Mouse (Mus musculus): Measurements from ENCODE around the gene Tsks. TPM values are rescaled to one million over a fixed set of nuclear protein-coding genes. Genes with fewer than 3 reads are reported as not detected.

Tsks gene
- polyA plus RNA-seq, 1 experiment from 2014 or later: 0.08 TPM

DNA sequence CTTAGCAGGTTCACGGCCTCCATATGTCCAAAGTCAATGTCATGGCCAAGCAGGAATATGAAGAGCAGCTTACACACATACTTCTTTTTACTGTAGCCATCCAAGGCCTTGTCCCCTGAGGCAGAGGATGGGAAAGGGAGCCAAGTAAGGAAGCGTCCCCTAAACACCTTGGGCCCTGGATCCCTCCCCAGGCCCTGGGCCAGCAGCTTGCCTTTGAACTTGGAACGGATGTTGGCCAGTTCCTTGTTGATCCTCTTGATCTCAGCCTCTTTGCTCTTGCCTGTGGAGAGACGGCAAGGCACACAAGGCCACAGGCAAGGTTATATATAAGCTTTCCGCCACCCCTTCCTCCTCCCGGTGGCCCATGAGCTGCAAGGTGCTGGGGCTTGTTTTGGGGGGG is 26.8 kb upstream of the Tsks start:
- H3K36me3 ChIP-seq (ENCODE audit: control insufficient read depth, insufficient read depth, low read length): peaks cover 9% of the 10 kb centered on the region
- ATAC-seq (ENCODE audit: low FRiP score, low TSS enrichment) (no peak), DNase-seq (ENCODE audit: low spot score) (no peak)
- no peaks in the 10 kb centered on the region for H3K4me1 ChIP-seq (replicated peaks; ENCODE audit: control insufficient read depth, insufficient read depth)
- H3K4me3 ChIP-seq (ENCODE audit: low read depth, low read length): no peak overlapping the region
- WGBS: 73% methylated on average over 6 of the region's 6 CpGs
- TF ChIP-seq EP300 (optimal IDR thresholded peaks at IDR 0.05) (no peak), CTCF (IDR thresholded peaks at IDR 0.05; ENCODE audit: low read depth) (no peak)
- H3K27me3 ChIP-seq (ENCODE audit: control insufficient read depth, insufficient read depth, low read length): no peaks in the 10 kb centered on the region
- H3K4me2 ChIP-seq (replicated peaks; ENCODE audit: low read depth): no peak overlapping the region
- no peaks in the 10 kb centered on the region for H3K9me3 ChIP-seq (ENCODE audit: control insufficient read depth, low read length)
- no peak overlapping the region for H3K9ac ChIP-seq (ENCODE audit: low read length)
- no peak overlapping the region for H3K27ac ChIP-seq (replicated peaks)

DNA sequence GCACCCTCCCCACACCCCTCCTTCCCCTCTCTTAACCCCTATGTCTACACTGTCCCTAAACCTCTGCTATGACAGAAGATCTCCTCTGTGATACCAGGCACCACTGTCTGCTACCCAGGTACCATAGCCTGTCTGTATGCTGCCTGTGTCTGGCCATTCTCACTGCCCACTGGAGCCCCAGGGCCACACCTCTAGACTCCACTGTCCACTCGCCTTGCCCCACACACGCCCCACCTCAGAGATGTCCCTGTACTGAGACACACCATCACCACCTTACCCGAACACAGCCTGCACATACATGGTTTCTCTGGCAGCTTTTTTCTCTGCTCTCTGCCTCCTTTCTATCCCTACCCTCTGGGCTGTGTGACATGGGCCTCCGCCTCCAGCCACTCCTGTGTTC is 26.1 kb upstream of the Tsks start:
- Histone ChIP-seq H3K4me2 (replicated peaks; ENCODE audit: low read depth) (no peak overlapping the region), H3K27ac (replicated peaks) (0 out of 2 replicates have a peak overlapping the region, but pooled peaks have one; percentile 18), H3K9ac (ENCODE audit: low read length) (no peak overlapping the region), H3K27me3 (ENCODE audit: control insufficient read depth, insufficient read depth, low read length) (no peaks in the 10 kb centered on the region), H3K36me3 (ENCODE audit: control insufficient read depth, insufficient read depth, low read length) (peaks cover 11% of the 10 kb centered on the region), H3K9me3 (ENCODE audit: control insufficient read depth, low read length) (no peaks in the 10 kb centered on the region), H3K4me1 (replicated peaks; ENCODE audit: control insufficient read depth, insufficient read depth) (no peaks in the 10 kb centered on the region), H3K4me3 (ENCODE audit: low read depth, low read length) (no peak overlapping the region)
- ATAC-seq (ENCODE audit: low FRiP score, low TSS enrichment) (peak; percentile 36; the same call in 1 of the 2 replicates), DNase-seq (ENCODE audit: low spot score) (no peak)
- WGBS: 78% methylated on average over 4 of the region's 4 CpGs
- TF ChIP-seq EP300 (optimal IDR thresholded peaks at IDR 0.05) (no peak), CTCF (IDR thresholded peaks at IDR 0.05; ENCODE audit: low read depth) (no peak)

DNA sequence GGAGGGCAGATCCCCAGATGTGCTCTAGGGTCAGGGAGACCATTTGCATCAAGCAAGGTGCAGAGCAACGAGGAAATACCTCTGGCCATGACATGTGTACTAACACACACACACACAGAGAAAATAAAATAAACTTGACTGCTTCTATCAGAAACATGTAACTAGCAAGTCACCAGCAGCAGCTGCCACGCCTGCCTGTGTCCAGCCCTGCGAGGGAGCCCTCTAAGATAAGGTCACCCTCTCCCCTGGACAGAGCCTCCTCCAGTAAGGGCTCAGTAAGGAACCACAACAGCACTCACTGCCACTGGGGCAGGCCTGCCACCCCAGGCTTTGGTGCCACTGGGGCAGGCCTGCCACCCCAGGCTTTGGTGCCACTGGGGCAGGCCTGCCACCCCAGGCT is 24.8 kb upstream of the Tsks start:
- peak; percentile 39; the same call in 1 of the 2 replicates for ATAC-seq (ENCODE audit: low FRiP score, low TSS enrichment)
- peaks cover 14% of the 10 kb centered on the region; the same call in 1 of the 2 replicates for H3K36me3 ChIP-seq (ENCODE audit: control insufficient read depth, insufficient read depth, low read length)
- TF ChIP-seq EP300 (optimal IDR thresholded peaks at IDR 0.05): no peak
- no peak for TF ChIP-seq CTCF (IDR thresholded peaks at IDR 0.05; ENCODE audit: low read depth)
- no peak overlapping the region for H3K9ac ChIP-seq (ENCODE audit: low read length)
- H3K27me3 ChIP-seq (ENCODE audit: control insufficient read depth, insufficient read depth, low read length): no peaks in the 10 kb centered on the region
- no peak overlapping the region for H3K4me3 ChIP-seq (ENCODE audit: low read depth, low read length)
- 60% methylated on average over 3 of the region's 3 CpGs for WGBS
- H3K9me3 ChIP-seq (ENCODE audit: control insufficient read depth, low read length): no peaks in the 10 kb centered on the region
- H3K4me2 ChIP-seq (replicated peaks; ENCODE audit: low read depth): no peak overlapping the region
- peak overlapping the region; percentile 53 for H3K27ac ChIP-seq (replicated peaks)
- no peak for DNase-seq (ENCODE audit: low spot score)
- no peaks in the 10 kb centered on the region for H3K4me1 ChIP-seq (replicated peaks; ENCODE audit: control insufficient read depth, insufficient read depth)

DNA sequence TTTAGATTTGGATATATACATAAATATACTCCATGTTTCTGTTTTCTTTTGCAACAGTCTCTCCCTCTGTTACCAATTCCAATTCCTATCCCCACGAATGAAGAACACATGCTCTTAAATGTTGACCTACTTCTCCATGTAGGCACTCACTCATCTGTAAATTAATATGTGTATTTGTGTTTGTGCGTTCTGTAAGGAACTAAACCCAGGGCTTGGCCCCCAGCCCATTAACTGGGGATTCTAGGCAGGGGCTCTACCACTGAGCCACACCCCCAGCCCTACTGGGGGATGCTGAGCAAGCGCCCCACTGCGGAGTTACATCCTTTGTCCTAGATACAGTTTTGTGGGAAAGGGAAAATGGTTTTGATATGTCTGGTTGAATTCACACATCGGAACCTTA is 23.9 kb upstream of the Tsks start:
- H3K36me3 ChIP-seq (ENCODE audit: control insufficient read depth, insufficient read depth, low read length): peaks cover 14% of the 10 kb centered on the region; the same call in 1 of the 2 replicates
- H3K9me3 ChIP-seq (ENCODE audit: control insufficient read depth, low read length): no peaks in the 10 kb centered on the region
- no peak for DNase-seq (ENCODE audit: low spot score)
- H3K4me1 ChIP-seq (replicated peaks; ENCODE audit: control insufficient read depth, insufficient read depth): no peaks in the 10 kb centered on the region
- H3K4me2 ChIP-seq (replicated peaks; ENCODE audit: low read depth): no peak overlapping the region
- 84% methylated on average over 5 of the region's 5 CpGs for WGBS
- no peaks in the 10 kb centered on the region for H3K27me3 ChIP-seq (ENCODE audit: control insufficient read depth, insufficient read depth, low read length)
- H3K27ac ChIP-seq (replicated peaks): peak overlapping the region; percentile 18
- H3K9ac ChIP-seq (ENCODE audit: low read length): no peak overlapping the region
- ATAC-seq (ENCODE audit: low FRiP score, low TSS enrichment): no peak
- no peak for TF ChIP-seq CTCF (IDR thresholded peaks at IDR 0.05; ENCODE audit: low read depth)
- no peak for TF ChIP-seq EP300 (optimal IDR thresholded peaks at IDR 0.05)
- no peak overlapping the region for H3K4me3 ChIP-seq (ENCODE audit: low read depth, low read length)

DNA sequence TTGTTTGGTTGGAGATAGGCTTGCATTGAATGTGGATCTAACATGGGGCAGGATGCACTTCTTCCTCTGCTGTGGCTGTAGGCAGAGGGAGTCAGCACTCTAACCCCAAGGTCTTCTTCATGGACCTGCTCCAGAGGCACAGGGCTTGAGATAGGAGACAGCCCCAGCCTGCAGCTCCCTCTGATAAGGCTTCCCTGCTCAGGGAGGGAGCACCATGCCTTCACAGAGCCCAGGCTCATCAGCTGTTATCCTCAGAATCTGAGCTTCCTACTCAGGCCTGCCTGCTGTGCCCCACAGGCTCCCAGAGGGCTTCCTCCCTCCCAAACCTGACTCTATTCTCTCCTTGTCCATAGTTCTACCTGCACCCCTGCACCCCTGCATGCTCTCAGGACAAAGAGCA is 20.5 kb upstream of the Tsks start:
- Histone ChIP-seq H3K9me3 (ENCODE audit: control insufficient read depth, low read length) (no peaks in the 10 kb centered on the region), H3K4me1 (replicated peaks; ENCODE audit: control insufficient read depth, insufficient read depth) (no peaks in the 10 kb centered on the region; the same call in 1 of the 2 replicates), H3K4me2 (replicated peaks; ENCODE audit: low read depth) (no peak overlapping the region), H3K36me3 (ENCODE audit: control insufficient read depth, insufficient read depth, low read length) (0 out of 2 replicates have a peak, but pooled peaks cover 8% of the 10 kb centered on the region), H3K4me3 (ENCODE audit: low read depth, low read length) (no peak overlapping the region), H3K9ac (ENCODE audit: low read length) (no peak overlapping the region), H3K27ac (replicated peaks) (no peak overlapping the region), H3K27me3 (ENCODE audit: control insufficient read depth, insufficient read depth, low read length) (no peaks in the 10 kb centered on the region)
- ATAC-seq (ENCODE audit: low FRiP score, low TSS enrichment): no peak
- no peak for DNase-seq (ENCODE audit: low spot score)
- TF ChIP-seq EP300 (optimal IDR thresholded peaks at IDR 0.05) (no peak), CTCF (IDR thresholded peaks at IDR 0.05; ENCODE audit: low read depth) (no peak)

DNA sequence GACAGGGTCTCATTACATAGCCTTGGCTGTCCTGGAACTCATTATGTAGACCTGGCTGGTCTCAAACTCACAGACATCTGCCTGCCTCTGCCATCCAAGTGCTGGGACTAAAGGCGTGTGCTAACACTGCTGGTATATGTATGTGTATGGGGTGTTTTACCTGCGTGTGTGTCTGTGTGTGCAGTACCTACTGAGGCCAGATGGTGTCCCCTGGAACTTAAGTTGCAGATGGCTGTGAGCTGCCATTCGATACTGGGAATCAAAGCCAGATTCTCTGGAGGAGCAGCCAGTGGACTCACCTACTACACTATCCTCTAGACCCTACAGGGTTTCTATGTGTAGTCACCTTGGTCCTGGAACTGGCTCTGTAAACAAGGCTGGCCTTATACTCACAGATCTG is 17.5 kb upstream of the Tsks start:
- ATAC-seq (ENCODE audit: low FRiP score, low TSS enrichment) (no peak), DNase-seq (ENCODE audit: low spot score) (peak; percentile 55)
- TF ChIP-seq CTCF (IDR thresholded peaks at IDR 0.05; ENCODE audit: low read depth) (peak; percentile 77), EP300 (optimal IDR thresholded peaks at IDR 0.05) (no peak)
- Histone ChIP-seq H3K36me3 (ENCODE audit: control insufficient read depth, insufficient read depth, low read length) (0 out of 2 replicates have a peak, but pooled peaks cover 8% of the 10 kb centered on the region), H3K4me1 (replicated peaks; ENCODE audit: control insufficient read depth, insufficient read depth) (peaks cover 9% of the 10 kb centered on the region), H3K4me2 (replicated peaks; ENCODE audit: low read depth) (no peak overlapping the region), H3K4me3 (ENCODE audit: low read depth, low read length) (no peak overlapping the region), H3K27me3 (ENCODE audit: control insufficient read depth, insufficient read depth, low read length) (no peaks in the 10 kb centered on the region), H3K9ac (ENCODE audit: low read length) (no peak overlapping the region), H3K27ac (replicated peaks) (no peak overlapping the region), H3K9me3 (ENCODE audit: control insufficient read depth, low read length) (no peaks in the 10 kb centered on the region)
- WGBS: 73% methylated on average over 3 of the region's 3 CpGs

Data from stomach, postnatal 0 days (tissue).